Mouse (Mus musculus): Measurements from ENCODE around the gene Npm3.

Npm3 gene

DNA sequence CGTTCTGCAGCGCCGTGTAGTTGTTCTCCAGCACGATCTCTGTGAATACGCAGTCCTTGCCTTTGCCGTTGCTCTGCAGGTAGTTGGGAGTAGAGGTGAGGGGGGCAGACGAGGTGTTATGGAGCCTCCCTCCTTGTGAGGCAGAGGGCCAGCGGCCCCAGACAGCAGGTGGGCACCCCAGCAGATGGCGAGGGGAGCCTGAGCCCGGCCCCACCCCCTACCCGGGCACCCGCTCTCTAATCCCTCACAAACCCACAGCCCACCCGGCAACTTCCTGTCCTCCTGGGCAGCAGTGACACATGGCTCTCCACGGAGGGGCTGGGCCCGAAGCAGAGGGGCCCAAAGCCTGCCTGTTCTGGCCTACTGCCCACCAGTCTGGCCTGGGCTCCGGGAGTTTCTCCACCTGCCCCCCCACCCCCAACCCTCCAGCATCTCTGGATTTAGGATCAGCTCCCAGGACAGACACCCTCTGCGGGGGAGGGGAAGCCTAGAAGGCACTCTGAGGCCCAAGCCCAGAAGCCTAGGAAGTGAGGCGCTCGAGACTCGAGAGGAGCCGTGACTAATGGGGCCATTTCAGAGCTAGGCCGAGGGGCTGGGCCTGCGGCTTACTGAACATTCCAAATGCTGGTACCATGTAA lies 12.1 kb downstream of the Npm3 start:
- ATAC-seq (ENCODE audit: insufficient number of reproducible peaks, low FRiP score, low TSS enrichment), result no peak

DNA sequence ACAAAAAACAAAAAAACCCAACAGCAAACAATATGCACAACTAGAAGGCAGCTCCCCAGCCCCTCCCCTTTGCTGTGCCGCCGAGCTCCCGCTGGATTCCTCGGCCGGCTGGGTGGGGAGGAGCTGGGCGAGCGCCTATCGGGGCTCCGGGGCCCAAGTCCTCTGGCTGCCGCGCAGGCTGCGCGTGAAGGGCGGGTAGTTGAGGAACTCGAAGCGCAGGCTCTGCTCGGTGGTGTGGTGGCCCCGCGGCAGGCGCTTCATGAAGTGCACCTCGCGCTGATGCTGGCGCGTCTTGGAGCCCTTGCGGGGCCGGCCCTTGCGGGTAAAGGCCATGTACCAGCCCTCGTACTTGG lies 12.6 kb downstream of the Npm3 start:
- no peak for ATAC-seq (ENCODE audit: insufficient number of reproducible peaks, low FRiP score, low TSS enrichment)

DNA sequence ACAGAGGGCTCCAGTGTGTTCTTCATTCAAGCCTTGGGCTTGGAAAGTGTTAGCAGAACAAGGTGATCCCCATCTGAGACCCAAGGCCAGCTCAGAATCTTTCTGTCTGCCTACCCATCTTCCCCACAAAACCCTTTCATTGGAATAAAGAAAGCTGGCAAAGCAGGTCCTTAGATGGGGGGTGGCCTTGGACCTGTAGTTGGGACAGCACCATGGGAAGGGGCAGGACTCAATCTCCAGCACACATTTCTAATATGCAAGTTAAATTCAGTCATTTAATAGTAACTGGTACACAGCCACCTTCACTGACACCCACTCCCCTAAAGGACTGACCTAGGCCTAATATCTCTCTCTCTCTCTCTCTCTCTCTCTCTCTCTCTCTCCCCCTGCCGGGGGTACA lies 13.2 kb downstream of the Npm3 start:
- ATAC-seq (ENCODE audit: insufficient number of reproducible peaks, low FRiP score, low TSS enrichment), result no peak

DNA sequence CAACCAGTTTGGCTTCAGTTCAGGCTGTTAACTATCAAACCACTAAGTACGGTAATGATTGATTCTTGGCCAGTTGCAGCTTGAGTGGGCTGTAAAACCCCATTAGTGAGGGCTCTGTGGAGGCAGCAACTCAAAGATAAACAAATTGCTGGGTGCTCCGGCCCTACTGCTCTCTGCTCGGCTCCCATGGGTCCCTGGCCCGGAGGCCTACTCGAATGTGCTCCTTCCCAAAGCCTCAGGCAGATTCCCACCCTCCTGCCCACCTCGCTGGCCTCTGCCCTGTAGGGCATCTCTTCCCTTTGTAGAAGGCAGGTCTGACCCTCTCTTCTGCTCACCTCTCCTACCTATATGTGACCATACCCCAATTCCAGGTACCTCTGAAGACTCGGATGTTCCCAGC lies 14.6 kb downstream of the Npm3 start:
- no peak for ATAC-seq (ENCODE audit: insufficient number of reproducible peaks, low FRiP score, low TSS enrichment)

DNA sequence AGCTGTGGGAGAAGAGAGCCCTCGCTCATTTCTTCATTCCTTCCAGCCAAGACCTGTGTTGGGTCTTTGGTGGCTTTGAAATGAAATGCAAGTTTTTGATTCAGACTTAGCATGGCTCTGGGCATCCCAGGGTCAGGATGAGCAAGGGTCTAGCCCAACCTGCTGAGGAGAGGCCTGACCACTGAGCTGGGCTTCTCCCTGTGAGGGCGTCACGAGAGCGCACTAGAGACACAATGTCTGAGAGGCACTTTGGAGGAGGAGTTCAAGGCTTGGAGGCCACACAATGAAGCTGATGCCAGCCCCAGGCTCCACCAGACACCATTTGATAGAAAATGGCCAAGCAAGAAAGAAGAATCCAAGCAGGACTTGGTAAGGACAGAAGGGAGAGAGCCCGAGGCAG lies 15.2 kb downstream of the Npm3 start:
- ATAC-seq (ENCODE audit: insufficient number of reproducible peaks, low FRiP score, low TSS enrichment), result no peak

GRCm38 (mm10) chr19:45733564-45733963 lies 15.8 kb downstream of the Npm3 start:
- ATAC-seq (ENCODE audit: insufficient number of reproducible peaks, low FRiP score, low TSS enrichment), result no peak

- no peak for ATAC-seq (ENCODE audit: insufficient number of reproducible peaks, low FRiP score, low TSS enrichment)
Measured at GRCm38 (mm10) chr19:45731658-45732057, 17.7 kb downstream of the Npm3 start.

GRCm38 (mm10) chr19:45730042-45730441 lies 19.3 kb downstream of the Npm3 start:
- ATAC-seq (ENCODE audit: insufficient number of reproducible peaks, low FRiP score, low TSS enrichment), result no peak

DNA sequence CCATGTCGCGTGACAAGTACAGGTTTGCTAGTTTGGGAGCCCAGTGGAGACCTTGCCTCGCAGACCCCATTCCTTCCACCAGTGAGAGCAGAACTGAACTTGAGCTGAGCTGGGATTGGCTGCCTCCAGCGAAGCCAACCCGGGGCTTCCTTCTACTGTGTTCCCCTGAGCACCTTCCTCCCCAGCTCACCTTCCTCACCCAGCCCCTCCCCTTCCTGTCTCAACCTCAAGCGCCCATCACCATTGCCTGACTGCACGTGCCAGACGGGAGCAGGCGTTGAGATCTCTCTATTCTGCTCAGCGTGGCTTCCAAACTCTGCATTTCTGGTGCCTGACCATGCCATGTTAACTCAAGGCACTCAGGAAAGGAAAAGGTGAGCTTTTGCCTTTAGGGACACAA lies 22.2 kb downstream of the Npm3 start:
- no peak for ATAC-seq (ENCODE audit: insufficient number of reproducible peaks, low FRiP score, low TSS enrichment)

GRCm38 (mm10) chr19:45725677-45726277 lies 23.6 kb downstream of the Npm3 start:
- no peak for ATAC-seq (ENCODE audit: insufficient number of reproducible peaks, low FRiP score, low TSS enrichment)

- no peak for ATAC-seq (ENCODE audit: insufficient number of reproducible peaks, low FRiP score, low TSS enrichment)
Measured at GRCm38 (mm10) chr19:45722188-45722587, 27.2 kb downstream of the Npm3 start.

- ATAC-seq (ENCODE audit: insufficient number of reproducible peaks, low FRiP score, low TSS enrichment), result no peak
Measured at GRCm38 (mm10) chr19:45718286-45718685, 31.1 kb downstream of the Npm3 start.

- ATAC-seq (ENCODE audit: insufficient number of reproducible peaks, low FRiP score, low TSS enrichment), result peak; percentile 79; the same call in 1 of the 2 replicates
Measured at GRCm38 (mm10) chr19:45717493-45718220, 31.7 kb downstream of the Npm3 start.

DNA sequence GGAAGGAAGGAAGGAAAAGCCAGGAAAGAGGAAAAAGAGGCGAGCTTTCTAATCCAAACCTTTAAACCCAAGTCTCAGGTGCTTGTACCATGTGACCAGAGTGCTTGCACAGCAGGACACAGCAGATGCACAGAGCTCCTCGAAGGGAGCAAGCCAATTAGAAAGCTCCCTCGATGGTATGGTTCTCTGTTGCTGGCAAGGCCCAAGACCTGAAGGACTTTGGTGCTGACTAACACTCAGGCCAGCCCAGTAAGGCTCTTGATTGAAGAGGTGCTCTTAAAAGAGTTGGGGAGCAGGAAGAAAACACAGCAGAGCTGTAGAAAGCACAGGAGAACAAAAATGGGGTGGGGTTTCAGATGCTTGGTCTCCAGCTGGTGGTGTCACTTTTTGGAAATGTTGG lies 40.7 kb downstream of the Npm3 start:
- no peak for ATAC-seq (ENCODE audit: insufficient number of reproducible peaks, low FRiP score, low TSS enrichment)
